Mouse (Mus musculus) gastrocnemius, postnatal 14 days (tissue): Measurements from ENCODE around the gene Aff1. TPM values are rescaled to one million over a fixed set of nuclear protein-coding genes. Genes with fewer than 3 reads are reported as not detected.

Experiments
- DNase-seq: peaks from one replicate; pipeline ENCODE4 v3.0.0; 2021; ENCODE audit warnings: mixed read lengths
- intact Hi-C: fragments of 180-260 bp; cut with DNase I; formaldehyde crosslinking; loops from one replicate; pipeline ENCODE4 v1.15.1; 2025; ENCODE audit warnings: low total_unique reads
- total RNA-seq, 2 experiments: library from RNA; stranded (reverse); gene quantifications; 2 replicates each; pipeline ENCODE4 v1.2.3; 2021

Aff1 gene
- total RNA-seq, 2 experiments from 2014 or later = 26.3 to 45.5 TPM

GRCm38 (mm10) chr5:103852756-103853549, 160.8 kb downstream of the Aff1 start:
- intact Hi-C loops = no loop called here
- no peak for DNase-seq

- DNase-seq = no peak
- intact Hi-C loops = no loop called here
Observed at GRCm38 (mm10) chr5:103854041-103854806, 162.1 kb downstream of the Aff1 start.

GRCm38 (mm10) chr5:103854807-103855194, 162.6 kb downstream of the Aff1 start:
- no peak for DNase-seq
- intact Hi-C loops = loop anchor here (5.0 kb wide), 1 partner anchor 72 kb away; no protein-coding TSS in a partner anchor

- DNase-seq = no peak
- intact Hi-C loops = loop anchor here (5.0 kb wide), 1 partner anchor 72 kb away; no protein-coding TSS in a partner anchor
Observed at GRCm38 (mm10) chr5:103855483-103856211, 163.5 kb downstream of the Aff1 start.

GRCm38 (mm10) chr5:103856286-103857009, 164.3 kb downstream of the Aff1 start:
- intact Hi-C loops = loop anchor here (5.0 kb wide), 1 partner anchor 71 kb away; no protein-coding TSS in a partner anchor
- no peak for DNase-seq

- no peak for DNase-seq
- intact Hi-C loops = loop anchor here (5.0 kb wide), 1 partner anchor 70 kb away; no protein-coding TSS in a partner anchor
Observed at GRCm38 (mm10) chr5:103857151-103857550, 165.0 kb downstream of the Aff1 start.

GRCm38 (mm10) chr5:103860622-103861021, 168.4 kb downstream of the Aff1 start:
- intact Hi-C loops = no loop called here
- DNase-seq = no peak

GRCm38 (mm10) chr5:103863759-103864158, 171.6 kb downstream of the Aff1 start:
- intact Hi-C loops = no loop called here
- no peak for DNase-seq

- no peak for DNase-seq
- intact Hi-C loops = no loop called here
Observed at GRCm38 (mm10) chr5:103889766-103890165, 197.6 kb downstream of the Aff1 start.

- no peak for DNase-seq
- intact Hi-C loops = no loop called here
Observed at GRCm38 (mm10) chr5:103898310-103898709, 206.1 kb downstream of the Aff1 start.

Other genes starting within 250 kb of the Aff1 start
- gene Slc10a6, start 63.0 kb upstream of the Aff1 start, total RNA-seq = 1 to 10 TPM in 1 of 2 experiments, under 1 TPM in 1; 0.47 to 5.4 TPM
- gene 1700016H13Rik, start 36.4 kb upstream of the Aff1 start, total RNA-seq = under 1 TPM; 0.18 to 0.47 TPM
- 10 to 100 TPM; 18.1 to 21.5 TPM for gene Klhl8, start 218.9 kb downstream of the Aff1 start, total RNA-seq